Mouse (Mus musculus) embryonic facial prominence, embryonic 13.5 days (tissue): ENCODE results near the gene Msn. TPM values are rescaled to one million over a fixed set of nuclear protein-coding genes. Genes with fewer than 3 reads are reported as not detected.

Source experiments
- ATAC-seq: fragments of 200-750 bp; cut with Nextera tagmentation; 2 replicates; pipeline ENCODE4 v1.8.0; 2017; ENCODE audit warnings: low read depth; ENCODE audit not compliant: insufficient number of reproducible peaks, insufficient read depth, low FRiP score, low TSS enrichment
- H3K27ac ChIP-seq: fragments of 300-500 bp; sonication (generic); 2 replicates; pipeline ENCODE4 v1.5.1; 2015; ENCODE audit warnings: moderate library complexity, mild to moderate bottlenecking, inconsistent platforms
- H3K27me3 ChIP-seq: fragments of 300-500 bp; sonication (generic); 2 replicates; pipeline ENCODE4 v1.6.1; 2015; ENCODE audit warnings: mild to moderate bottlenecking, inconsistent platforms
- H3K36me3 ChIP-seq: fragments of 300-500 bp; sonication (generic); 2 replicates; pipeline ENCODE4 v1.6.1; 2015; ENCODE audit warnings: mild to moderate bottlenecking, inconsistent platforms
- H3K4me1 ChIP-seq: fragments of 300-500 bp; sonication (generic); 2 replicates; pipeline ENCODE4 v1.6.1; 2015; ENCODE audit warnings: inconsistent platforms
- H3K4me2 ChIP-seq: fragments of 300-500 bp; sonication (generic); 2 replicates; pipeline ENCODE4 v1.6.1; 2015; ENCODE audit warnings: moderate library complexity, mild to moderate bottlenecking, inconsistent platforms
- H3K4me3 ChIP-seq: fragments of 300-500 bp; sonication (generic); 2 replicates; pipeline ENCODE4 v1.5.1; 2015; ENCODE audit warnings: mild to moderate bottlenecking, inconsistent platforms
- H3K9ac ChIP-seq: fragments of 300-500 bp; sonication (generic); 2 replicates; pipeline ENCODE4 v1.6.1; 2015; ENCODE audit warnings: mild to moderate bottlenecking, inconsistent platforms
- H3K9me3 ChIP-seq: fragments of 300-500 bp; sonication (generic); 2 replicates; pipeline ENCODE4 v1.6.1; 2016; ENCODE audit warnings: inconsistent platforms
- WGBS: fragments of 180-500 bp; shearing (Covaris S2); methylation state at CpG from one replicate; pipeline ENCODE4 v1.1.7; 2015; ENCODE audit warnings: mixed read lengths; 5-methylcytosine and 5-hydroxymethylcytosine counted together
- polyA plus RNA-seq: library from polyadenylated mRNA; unstranded; fragments of >200 nt; fragmentation: Nextera tagmentation; extraction: Ambion mirVana; gene quantifications from 2 replicates; pipeline ENCODE4 v1.2.1, GENCODE M21; 2015

Gene Msn
- polyA plus RNA-seq, 1 experiment from 2014 or later = 77.6 TPM

GRCm38 (mm10) chrX:96119997-96120396 is 24.2 kb downstream of the Msn start:
- 78% methylated on average over 2 of the region's 2 CpGs for WGBS
- H3K4me1 ChIP-seq = no peaks in the 10 kb centered on the region
- ATAC-seq = no peak

GRCm38 (mm10) chrX:96121912-96122311 is 26.1 kb downstream of the Msn start:
- Histone ChIP-seq H3K4me1 (no peaks in the 10 kb centered on the region), H3K9ac (no peak overlapping the region), H3K27me3 (peaks cover 11% of the 10 kb centered on the region; the same call in 1 of the 2 replicates), H3K4me3 (no peak overlapping the region), H3K4me2 (no peak overlapping the region), H3K9me3 (no peaks in the 10 kb centered on the region), H3K27ac (no peak overlapping the region), H3K36me3 (no peaks in the 10 kb centered on the region)
- 87% methylated on average over 1 of the region's 1 CpGs for WGBS
- no peak for ATAC-seq

More at GRCm38 (mm10) chrX:96119997-96120396, 24.2 kb downstream of the Msn start:
- H3K36me3 ChIP-seq = no peaks in the 10 kb centered on the region
- H3K4me3 ChIP-seq = no peak overlapping the region
- no peaks in the 10 kb centered on the region for H3K9me3 ChIP-seq
- no peak overlapping the region for H3K27ac ChIP-seq
- peaks cover 11% of the 10 kb centered on the region; the same call in 1 of the 2 replicates for H3K27me3 ChIP-seq
- no peak overlapping the region for H3K4me2 ChIP-seq
- H3K9ac ChIP-seq = no peak overlapping the region

GRCm38 (mm10) chrX:96126803-96127202 is 31.0 kb downstream of the Msn start:
- Histone ChIP-seq H3K4me3 (no peak overlapping the region), H3K4me1 (no peaks in the 10 kb centered on the region), H3K36me3 (no peaks in the 10 kb centered on the region), H3K27ac (no peak overlapping the region), H3K9me3 (no peaks in the 10 kb centered on the region), H3K27me3 (peaks cover 3% of the 10 kb centered on the region), H3K9ac (no peak overlapping the region), H3K4me2 (no peak overlapping the region)
- no peak for ATAC-seq
- WGBS = 79% methylated on average over 3 of the region's 3 CpGs

GRCm38 (mm10) chrX:96130139-96130538 is 34.3 kb downstream of the Msn start:
- Histone ChIP-seq H3K36me3 (no peaks in the 10 kb centered on the region), H3K9me3 (no peaks in the 10 kb centered on the region), H3K4me3 (no peak overlapping the region), H3K9ac (no peak overlapping the region), H3K27me3 (peaks cover 5% of the 10 kb centered on the region), H3K4me2 (no peak overlapping the region), H3K27ac (no peak overlapping the region), H3K4me1 (no peaks in the 10 kb centered on the region)
- 36% methylated on average over 5 of the region's 5 CpGs for whole genome bisulfite sequencing
- ATAC-seq = no peak

GRCm38 (mm10) chrX:96130663-96131062 is 34.8 kb downstream of the Msn start:
- 56% methylated on average over 6 of the region's 6 CpGs for WGBS
- Histone ChIP-seq H3K4me1 (no peaks in the 10 kb centered on the region), H3K27me3 (peaks cover 5% of the 10 kb centered on the region), H3K27ac (no peak overlapping the region), H3K9ac (no peak overlapping the region), H3K4me2 (no peak overlapping the region), H3K4me3 (no peak overlapping the region), H3K9me3 (no peaks in the 10 kb centered on the region), H3K36me3 (no peaks in the 10 kb centered on the region)
- no peak for ATAC-seq

GRCm38 (mm10) chrX:96133260-96133659 is 37.4 kb downstream of the Msn start:
- no peak overlapping the region for H3K4me3 ChIP-seq
- H3K36me3 ChIP-seq = no peaks in the 10 kb centered on the region
- no peaks in the 10 kb centered on the region for H3K4me1 ChIP-seq
- no peak overlapping the region for H3K9ac ChIP-seq
- WGBS = 47% methylated on average over 2 of the region's 2 CpGs
- ATAC-seq = no peak
- no peaks in the 10 kb centered on the region for H3K9me3 ChIP-seq
- H3K4me2 ChIP-seq = no peak overlapping the region
- no peak overlapping the region for H3K27ac ChIP-seq
- peaks cover 5% of the 10 kb centered on the region for H3K27me3 ChIP-seq

- H3K9ac ChIP-seq = no peak overlapping the region
- H3K4me2 ChIP-seq = no peak overlapping the region
- H3K27ac ChIP-seq = no peak overlapping the region
- no peaks in the 10 kb centered on the region for H3K9me3 ChIP-seq
- H3K4me1 ChIP-seq = no peaks in the 10 kb centered on the region
- no peak for ATAC-seq
- H3K36me3 ChIP-seq = no peaks in the 10 kb centered on the region
- H3K27me3 ChIP-seq = peaks cover 5% of the 10 kb centered on the region
- 70% methylated on average over 5 of the region's 5 CpGs for WGBS
- H3K4me3 ChIP-seq = no peak overlapping the region
Observed at GRCm38 (mm10) chrX:96134243-96134661, 38.4 kb downstream of the Msn start.

- Histone ChIP-seq H3K36me3 (no peaks in the 10 kb centered on the region), H3K27ac (no peak overlapping the region), H3K4me3 (no peak overlapping the region), H3K27me3 (peaks cover 5% of the 10 kb centered on the region), H3K4me2 (no peak overlapping the region), H3K9me3 (no peaks in the 10 kb centered on the region), H3K9ac (no peak overlapping the region), H3K4me1 (no peaks in the 10 kb centered on the region)
- no peak for ATAC-seq
- WGBS = 64% methylated on average over 6 of the region's 6 CpGs
Observed at GRCm38 (mm10) chrX:96134840-96135580, 39.2 kb downstream of the Msn start.

- H3K9ac ChIP-seq = no peak overlapping the region
- no peaks in the 10 kb centered on the region for H3K4me1 ChIP-seq
- ATAC-seq = no peak
- 90% methylated on average over 4 of the region's 4 CpGs for WGBS
- H3K4me3 ChIP-seq = no peak overlapping the region
- H3K4me2 ChIP-seq = no peak overlapping the region
- H3K36me3 ChIP-seq = no peaks in the 10 kb centered on the region
- no peaks in the 10 kb centered on the region for H3K9me3 ChIP-seq
- no peak overlapping the region for H3K27ac ChIP-seq
- H3K27me3 ChIP-seq = peaks cover 5% of the 10 kb centered on the region
Observed at GRCm38 (mm10) chrX:96135581-96135980, 39.7 kb downstream of the Msn start.

- H3K36me3 ChIP-seq = no peaks in the 10 kb centered on the region
- no peak overlapping the region for H3K27ac ChIP-seq
- H3K27me3 ChIP-seq = no peaks in the 10 kb centered on the region
- no peaks in the 10 kb centered on the region for H3K4me1 ChIP-seq
- H3K9ac ChIP-seq = no peak overlapping the region
- no peak overlapping the region for H3K4me2 ChIP-seq
- WGBS = 82% methylated on average over 2 of the region's 2 CpGs
- ATAC-seq = no peak
- no peaks in the 10 kb centered on the region for H3K9me3 ChIP-seq
- H3K4me3 ChIP-seq = no peak overlapping the region
Observed at GRCm38 (mm10) chrX:96139262-96139661, 43.4 kb downstream of the Msn start.

- WGBS = 85% methylated on average over 3 of the region's 3 CpGs
- Histone ChIP-seq H3K4me2 (no peak overlapping the region), H3K9me3 (no peaks in the 10 kb centered on the region), H3K4me1 (no peaks in the 10 kb centered on the region), H3K27me3 (no peaks in the 10 kb centered on the region), H3K9ac (no peak overlapping the region), H3K27ac (no peak overlapping the region), H3K4me3 (no peak overlapping the region), H3K36me3 (no peaks in the 10 kb centered on the region)
- ATAC-seq = no peak
Observed at GRCm38 (mm10) chrX:96144960-96145488, 49.2 kb downstream of the Msn start.

- H3K9me3 ChIP-seq = no peaks in the 10 kb centered on the region
- ATAC-seq = no peak
- H3K4me3 ChIP-seq = no peak overlapping the region
- H3K27me3 ChIP-seq = no peaks in the 10 kb centered on the region
- 80% methylated on average over 2 of the region's 2 CpGs for WGBS
- H3K4me2 ChIP-seq = no peak overlapping the region
- no peak overlapping the region for H3K9ac ChIP-seq
- no peaks in the 10 kb centered on the region for H3K4me1 ChIP-seq
- H3K27ac ChIP-seq = no peak overlapping the region
- no peaks in the 10 kb centered on the region for H3K36me3 ChIP-seq
Observed at GRCm38 (mm10) chrX:96148217-96148616, 52.4 kb downstream of the Msn start.
